Mouse (Mus musculus) 3134 (cell line): ENCODE data around the gene 2310061I04Rik.
A peak's percentile ranks its signal among the peaks of the same experiment; 100 is the strongest.

Experiments used
- DNase-seq: peaks from one replicate; pipeline ENCODE4 v3.0.0-alpha.2; 2011; ENCODE audit warnings: low spot score; ENCODE audit not compliant: insufficient read length; ENCODE audit errors: extremely low read depth

Gene 2310061I04Rik

DNA sequence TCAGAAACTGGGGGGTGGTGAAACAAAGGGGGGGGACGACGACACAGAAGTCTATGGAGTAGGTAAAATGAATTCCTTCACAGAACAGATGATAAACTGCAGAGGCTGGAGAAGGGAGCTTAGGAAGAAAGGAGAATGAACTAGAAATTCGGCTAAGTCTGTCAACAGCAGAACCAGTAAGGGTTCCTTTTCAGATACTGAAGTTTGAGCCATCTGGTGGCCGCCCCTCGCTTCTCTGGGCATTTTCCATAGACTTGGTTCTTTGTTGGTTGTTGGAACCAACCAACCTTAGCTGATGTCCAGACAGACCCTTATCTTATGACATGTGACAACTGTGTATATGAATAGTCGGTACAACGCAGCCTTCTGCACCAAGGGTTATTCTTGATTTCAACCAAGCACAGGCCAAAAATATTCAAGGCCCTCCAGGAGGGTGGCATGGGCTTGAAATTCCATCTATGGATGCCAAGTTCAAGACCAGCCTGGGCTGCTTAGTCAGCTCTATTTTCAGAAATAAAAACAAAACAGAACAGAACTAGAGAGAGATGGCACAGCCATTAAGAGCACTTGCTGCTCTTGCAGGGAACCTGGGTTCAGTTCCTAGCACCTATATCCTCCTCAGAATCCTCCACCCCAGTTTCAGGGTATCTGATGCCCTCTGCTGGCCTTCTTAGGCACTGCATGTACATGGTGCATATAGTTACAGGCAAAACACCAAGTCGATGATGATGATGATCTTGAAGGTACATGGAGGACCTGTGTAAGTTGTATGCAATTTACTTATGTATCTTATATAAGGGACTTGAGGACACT is 26.1 kb downstream of the 2310061I04Rik start:
- no peak for DNase-seq

DNA sequence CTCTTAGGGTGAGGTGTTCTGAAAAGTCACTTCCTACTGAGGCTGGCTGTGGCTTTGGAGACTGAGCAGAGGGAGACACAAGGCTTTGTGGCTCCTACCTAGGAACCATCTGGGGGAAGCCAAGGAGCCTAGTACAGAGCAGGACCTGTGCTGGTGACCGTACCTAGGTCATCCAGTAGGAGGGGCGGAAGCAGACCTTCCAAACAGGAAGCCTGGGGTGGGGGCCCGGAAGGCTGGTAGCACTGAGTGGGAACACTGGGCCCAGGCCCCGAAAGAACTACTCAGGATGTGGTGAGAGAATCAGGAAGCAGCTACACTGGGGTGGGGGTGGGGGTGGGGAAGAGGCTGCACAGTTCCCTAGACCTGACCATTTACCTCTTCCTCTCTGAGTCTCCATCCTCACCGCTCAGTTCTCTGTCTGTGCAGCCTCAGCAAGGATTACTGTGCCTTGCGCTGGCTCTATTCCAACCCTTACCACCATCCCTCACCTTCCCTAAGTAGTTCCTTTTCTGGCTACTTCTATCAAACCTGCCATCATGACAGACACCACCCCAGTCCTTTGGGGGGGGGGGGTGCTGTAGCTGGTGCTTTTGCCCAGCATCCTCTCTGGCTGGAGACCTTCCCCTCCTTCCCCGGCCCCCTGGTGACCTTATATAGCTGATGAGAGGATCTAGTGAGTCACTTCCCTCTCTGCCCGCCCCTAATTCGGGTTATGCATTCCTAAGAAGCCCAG is 26.9 kb downstream of the 2310061I04Rik start:
- peak; percentile 86 for DNase-seq

DNA sequence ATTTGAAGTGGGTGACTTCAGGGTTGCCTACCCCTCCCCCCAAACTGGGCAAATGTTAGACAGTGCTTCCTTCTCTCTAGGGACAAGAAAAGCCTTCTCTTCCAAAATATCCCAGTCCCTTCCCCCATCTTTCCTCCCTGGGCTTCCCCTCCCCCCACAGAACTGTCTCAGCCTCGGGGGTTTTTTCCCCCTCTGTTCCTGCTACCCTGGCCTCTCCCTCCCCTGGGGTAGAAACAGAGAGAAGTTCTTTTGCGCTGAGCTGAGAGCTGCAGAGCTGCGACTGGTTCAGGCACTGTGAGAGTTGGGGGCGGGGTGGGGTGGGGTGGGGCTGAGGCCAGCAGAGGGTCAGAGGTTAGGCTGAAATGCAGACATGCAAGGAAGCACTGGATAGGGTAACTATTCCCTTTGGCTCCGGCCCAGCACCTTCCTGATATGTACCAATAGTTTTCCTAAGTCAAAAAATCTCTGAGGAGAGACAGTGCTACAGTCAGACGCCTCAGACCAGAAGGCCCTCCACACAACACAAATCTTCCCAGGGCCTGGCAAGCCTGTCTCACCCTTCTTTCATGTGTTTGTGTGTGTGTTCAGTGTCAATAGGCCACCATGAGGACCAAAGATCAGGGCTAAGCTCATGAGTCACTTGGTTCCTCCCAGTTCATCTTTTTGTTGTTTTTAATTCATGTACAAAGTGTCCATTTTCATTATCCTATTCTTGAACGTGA is 27.7 kb downstream of the 2310061I04Rik start:
- DNase-seq: peak; percentile 62

DNA sequence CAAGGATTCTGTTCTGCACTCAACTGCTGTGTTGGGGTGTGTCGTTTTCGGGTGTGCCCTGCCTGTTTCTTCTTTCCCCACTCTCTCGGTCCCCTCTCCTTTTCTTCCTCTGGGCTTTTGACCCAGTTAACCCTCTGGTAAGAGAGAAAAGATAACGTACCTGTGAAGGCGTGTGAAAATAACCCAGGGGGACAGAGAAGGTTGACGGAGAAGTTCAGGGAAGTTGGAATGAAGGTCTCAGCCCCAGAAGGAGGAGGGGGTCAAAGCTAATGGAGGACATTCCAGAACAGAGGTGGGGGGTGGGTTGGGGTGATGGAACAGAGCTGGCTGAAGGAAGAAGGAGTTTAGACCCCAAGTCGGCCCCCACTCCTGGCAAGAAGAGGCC is 28.3 kb downstream of the 2310061I04Rik start:
- no peak for DNase-seq

DNA sequence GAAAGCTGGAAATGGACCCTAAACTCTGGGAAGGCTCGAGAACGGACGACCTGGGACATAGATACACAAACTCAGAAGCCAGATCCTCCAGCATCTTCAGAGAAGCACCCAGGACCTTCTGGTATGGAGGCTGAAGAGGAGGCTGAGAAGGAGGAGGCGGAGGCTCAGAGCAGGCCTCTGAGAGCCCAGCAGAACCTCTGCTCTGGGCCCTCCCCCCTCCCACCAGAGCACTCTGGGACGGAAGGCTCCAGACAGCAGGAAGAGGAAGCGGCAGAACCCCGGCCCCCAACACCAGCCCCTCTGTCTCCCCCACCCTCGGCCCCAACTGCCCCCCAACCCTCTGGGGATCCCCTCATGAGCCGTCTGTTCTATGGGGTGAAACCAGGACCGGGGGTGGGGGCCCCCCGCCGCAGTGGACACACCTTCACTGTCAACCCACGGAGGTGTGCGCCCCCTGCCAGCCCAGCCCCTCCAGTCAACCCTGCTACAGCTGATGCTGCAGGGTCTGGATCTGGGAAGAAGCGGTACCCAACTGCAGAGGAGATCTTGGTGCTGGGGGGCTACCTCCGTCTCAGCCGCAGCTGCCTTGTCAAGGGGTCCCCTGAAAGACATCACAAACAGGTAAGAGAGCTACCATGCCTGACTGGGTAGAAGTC is 28.9 kb downstream of the 2310061I04Rik start:
- peak; percentile 46 for DNase-seq

DNA sequence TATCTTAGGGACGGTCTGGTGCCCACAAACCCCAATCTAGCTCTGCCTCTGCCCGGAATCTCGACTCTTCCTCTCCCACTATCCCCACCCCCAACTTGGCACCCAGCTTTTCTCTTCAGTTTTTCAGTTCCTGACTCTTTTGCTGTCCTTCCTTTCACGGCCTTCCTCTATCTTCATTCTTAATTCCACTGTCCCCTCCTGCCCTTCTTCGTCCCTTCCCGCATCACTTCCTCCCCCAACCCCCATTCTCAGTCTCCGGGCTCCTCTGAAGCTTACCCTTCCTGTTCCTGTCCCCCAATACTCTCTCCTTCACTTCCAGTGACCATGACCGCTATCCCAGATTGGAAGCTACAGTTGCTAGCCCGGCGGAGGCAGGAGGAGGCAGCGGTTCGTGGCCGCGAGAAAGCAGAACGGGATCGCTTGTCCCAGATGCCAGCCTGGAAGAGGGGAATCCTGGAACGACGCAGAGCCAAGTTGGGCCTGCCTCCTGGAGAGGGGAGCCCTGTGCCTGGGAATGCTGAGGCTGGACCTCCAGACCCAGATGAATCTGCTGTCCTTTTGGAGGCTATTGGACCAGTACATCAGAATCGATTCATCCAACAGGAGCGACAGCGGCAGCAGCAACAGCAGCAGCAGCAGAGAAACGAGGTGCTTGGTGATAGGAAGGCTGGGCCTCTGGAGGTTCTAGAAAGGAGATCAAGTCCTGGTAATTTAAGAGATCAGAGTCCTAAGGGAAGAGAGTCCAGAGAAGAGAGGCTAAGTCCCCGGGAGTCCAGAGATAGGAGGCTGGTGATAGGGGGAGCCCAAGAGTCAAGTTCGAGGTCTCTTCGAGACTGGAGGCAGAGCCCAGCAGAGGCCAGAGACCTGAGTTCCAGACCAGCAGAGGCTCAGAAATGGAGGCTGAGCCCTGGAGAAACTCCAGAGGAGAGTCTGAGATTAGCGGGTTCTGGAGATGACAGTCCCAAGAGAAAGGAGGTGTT is 30.0 kb downstream of the 2310061I04Rik start:
- peak; percentile 64 for DNase-seq

DNA sequence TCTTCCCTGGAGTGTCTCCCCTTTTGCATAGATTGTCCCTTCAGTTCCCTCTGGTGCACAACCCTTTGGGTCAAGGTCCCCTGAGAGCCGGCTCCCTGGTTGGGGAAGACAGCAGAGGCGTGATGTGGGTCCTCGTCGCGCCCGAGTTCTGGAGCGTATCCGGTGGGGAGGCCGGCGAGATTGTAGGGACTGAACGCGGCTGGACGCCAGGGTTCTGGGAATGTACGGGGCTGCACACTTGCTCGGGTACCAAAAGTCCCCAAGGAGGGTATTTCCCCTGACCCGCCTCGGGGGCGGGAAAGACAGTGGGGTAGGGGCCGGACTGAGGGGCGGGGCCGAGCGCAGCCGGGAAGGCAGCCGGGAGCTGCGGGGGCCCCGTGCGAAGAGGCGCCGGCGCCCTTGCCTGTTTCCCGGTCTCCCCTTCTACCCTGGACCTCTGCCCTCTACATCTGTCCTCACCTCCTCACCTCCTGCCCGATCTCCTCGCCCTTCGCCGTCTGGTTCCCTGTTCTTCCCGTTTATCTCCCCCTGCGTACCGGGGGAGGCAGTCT is 30.9 kb downstream of the 2310061I04Rik start:
- peak; percentile 79 for DNase-seq

DNA sequence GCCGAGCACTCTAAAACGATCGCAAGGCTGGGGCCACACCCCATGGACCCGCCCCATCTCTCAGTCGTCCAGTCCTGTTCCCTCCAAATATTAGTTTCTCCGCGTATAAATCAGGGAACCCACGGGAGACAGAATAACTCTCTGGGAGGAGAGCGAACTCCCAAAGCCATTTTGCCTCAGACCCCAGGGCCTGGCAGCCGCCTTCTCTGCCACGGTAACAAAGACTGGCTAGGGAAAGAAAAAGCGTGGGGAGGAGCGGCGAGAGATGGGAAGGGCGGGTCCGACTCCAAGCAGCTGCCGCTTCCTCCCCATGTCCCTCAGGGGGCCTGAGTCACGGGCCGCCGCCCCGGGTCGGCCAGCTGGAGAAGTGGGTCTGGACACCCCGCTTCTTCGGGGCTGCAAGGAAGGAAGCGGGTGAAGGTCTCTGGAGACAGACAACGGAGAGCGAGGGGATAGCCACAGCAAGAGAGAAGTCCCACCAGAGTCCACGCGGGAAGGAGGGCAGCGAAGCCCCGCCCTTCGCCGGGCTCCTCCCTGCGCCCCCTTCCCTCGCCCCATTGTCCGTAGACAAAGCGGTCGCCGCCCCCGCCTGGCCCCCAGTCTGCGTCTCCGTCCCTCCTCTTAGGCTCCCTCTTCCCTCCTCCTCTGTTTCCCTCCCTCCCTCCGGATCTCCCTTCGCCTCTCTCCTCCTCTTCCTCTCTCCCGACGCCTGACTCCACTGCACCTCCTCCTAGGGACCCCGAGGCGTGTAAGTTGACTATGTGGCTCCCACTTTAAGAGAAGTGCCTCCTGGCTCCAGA is 31.6 kb downstream of the 2310061I04Rik start, which contains the start of gene Ppp1r18:
Gene Ppp1r18, plus strand, starts transcription at position 113 of the 800 bp plus-strand sequence.
- peak; percentile 90 for DNase-seq

DNA sequence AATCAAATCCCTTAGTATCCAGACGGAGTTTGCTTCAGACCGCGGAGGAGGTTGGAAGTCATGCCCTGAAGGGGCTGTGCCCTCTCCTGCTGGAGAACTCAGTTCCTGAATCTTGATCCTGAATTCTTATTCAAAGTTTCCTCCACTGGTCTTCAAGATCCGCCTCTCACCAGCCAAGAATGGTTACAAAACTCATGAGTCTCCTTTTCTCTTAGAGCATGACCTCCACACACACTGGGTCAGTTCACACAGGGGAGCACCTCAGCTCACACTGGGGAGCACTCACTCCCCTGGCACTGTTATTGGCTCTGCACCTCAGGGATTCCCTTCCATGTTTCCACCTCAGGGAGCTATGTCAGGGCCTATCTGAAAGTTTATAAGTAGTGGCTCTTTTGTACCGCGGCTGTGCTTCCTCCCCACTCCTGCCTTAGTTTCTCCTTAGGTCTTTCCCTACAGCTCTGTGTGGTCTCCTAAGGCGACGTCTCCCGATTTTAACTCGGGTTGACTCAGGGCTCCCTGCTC is 32.3 kb downstream of the 2310061I04Rik start:
- DNase-seq: no peak

DNA sequence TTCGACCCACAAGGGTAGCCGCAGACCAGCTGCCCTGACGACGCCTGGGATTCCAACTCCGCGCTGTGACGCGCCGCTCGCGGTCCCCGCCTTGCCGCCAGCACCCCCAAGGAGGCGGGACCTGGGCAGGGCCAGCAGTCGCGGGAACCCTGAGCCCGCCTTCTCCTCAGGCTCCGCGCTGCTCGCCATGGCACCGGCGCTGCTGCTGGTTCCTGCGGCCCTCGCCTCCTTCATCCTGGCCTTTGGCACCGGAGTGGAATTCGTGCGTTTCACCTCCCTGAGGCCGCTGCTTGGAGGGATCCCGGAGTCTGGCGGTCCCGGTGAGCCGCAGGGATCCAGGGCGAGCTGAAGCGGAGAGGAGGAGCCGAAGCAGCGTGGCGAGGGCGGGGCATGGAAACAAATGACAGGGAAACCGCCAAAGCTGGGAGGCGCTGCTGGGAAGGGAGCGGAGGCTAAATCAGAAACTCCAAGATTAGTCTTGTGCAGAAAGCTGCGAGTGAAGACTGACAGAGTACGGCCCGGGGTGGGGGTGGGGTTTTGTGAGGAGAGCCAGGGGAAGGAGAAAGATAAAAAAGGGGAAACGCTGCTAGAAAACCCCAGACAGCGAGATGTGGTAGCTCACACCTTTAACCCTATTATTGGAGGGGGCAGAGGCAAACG is 35.9 kb downstream of the 2310061I04Rik start, which contains the start of gene Nrm:
Gene Nrm, plus strand, starts transcription at position 121 of the 660 bp plus-strand sequence.
- DNase-seq: peak; percentile 97

DNA sequence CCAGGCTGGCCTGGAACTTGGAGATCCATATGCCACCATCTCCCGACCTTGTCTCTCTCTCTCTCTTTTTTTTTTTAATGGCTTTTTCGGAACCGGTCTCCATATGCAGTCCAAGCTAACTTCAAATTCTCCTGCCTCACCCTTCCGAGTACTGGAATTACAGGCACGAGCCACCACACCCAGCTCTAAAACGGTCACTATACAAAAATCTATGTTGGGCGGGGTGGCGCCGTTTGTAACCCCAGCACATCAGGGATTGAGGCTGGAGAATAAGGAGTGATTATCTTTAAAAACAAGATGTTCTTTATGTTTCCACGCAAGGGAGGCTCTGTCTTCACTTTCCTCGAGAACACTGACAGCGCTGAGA is 36.4 kb downstream of the 2310061I04Rik start:
- DNase-seq: no peak

DNA sequence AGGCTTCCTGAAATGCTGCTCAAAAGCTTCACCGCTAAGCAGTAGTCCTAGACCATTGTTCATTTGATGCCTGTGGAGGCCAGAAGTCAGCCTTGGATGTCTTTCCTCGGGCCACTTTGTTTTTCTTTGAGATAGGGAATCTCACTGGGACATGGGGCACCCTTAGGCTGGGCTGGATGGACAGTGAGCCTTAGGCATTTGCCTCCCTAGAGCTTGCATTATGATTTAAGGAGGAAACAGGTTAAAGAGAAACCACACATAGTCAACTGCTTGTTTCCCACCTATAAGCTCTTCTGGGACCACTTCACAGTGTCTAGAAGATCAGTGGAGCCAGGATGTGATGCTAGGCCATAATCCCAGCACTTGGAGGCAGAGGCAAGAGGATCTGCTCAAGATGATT is 37.4 kb downstream of the 2310061I04Rik start:
- no peak for DNase-seq

DNA sequence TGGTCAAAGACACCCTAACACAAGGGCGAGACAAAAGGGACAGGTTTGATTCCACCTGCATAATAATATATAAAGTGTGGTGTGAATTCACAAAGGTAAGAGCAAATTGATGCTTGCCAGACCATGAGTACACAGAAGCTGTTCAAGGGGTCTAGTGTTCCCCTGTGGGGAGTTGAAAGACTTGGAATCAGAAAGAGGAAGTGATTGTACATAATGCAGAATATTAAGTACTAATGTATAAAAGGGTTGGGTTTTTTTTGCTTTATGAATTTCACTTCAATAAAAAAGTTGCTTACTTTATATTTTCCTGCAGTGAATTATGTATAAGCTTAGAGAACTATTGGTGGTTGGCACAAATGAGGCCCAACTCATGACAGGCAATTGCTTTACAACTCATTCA is 37.9 kb downstream of the 2310061I04Rik start:
- no peak for DNase-seq

DNA sequence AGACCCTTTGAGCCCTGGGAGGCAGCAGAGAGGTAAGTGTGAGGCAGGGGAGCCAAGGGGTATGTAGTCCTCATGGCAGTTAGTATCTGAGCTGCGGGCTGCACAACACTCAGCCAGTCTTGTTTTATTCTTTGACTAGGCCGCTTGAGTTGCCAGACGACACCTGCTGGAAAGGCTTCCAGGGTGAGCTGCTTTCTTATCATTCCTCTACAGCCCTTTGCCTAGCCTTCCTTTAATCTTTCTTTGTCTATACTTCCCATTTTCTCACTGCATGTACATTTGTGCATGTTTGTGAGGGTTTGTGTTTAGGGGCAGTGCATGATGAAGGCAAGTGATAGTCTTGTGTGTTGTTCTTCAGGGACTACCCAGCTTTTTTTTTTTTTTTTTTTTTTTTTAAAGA is 46.3 kb downstream of the 2310061I04Rik start:
- no peak for DNase-seq

DNA sequence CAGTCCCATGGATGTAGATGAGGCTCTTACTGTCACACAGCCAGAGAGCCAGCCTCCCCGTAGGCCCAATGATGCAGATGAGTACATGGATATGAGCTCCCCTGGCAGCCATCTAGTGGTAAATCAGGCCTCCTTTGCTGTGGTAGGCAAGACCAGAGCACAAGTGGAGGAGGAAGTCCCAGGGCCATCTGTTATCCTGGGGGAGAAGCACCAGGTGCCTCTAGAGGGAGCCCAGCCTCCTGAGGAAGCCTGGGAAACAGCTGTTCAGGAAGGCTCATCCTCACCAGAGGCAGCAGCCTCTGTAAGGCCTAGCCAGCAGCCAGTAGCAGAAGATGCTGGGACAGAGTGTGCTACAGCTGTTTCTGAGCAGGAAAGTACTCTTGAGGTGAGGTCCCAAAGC is 49.1 kb downstream of the 2310061I04Rik start:
- DNase-seq: no peak

DNA sequence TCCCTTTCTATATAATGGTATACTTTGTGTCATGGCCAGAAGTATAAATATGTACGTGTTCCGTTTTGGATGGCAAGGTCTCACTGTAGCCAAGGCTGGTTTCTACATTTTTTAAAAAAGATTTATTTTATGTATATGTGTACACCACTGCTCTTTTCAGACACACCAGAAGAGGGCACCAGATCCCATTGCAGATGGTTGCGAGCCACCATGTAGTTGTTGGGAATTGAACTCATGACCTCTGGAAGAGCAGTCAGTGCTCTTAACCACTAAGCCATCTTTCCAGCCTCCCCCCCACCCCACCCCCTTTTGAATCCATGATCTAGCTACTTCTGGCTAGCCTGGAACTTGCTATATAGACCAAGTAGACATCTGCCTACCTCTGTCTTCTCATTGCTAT is 53.7 kb downstream of the 2310061I04Rik start:
- no peak for DNase-seq
